Mouse (Mus musculus) heart, postnatal 14 days (tissue): ENCODE measurements around the gene Eif4e2. TPM values are rescaled to one million over a fixed set of nuclear protein-coding genes. Genes with fewer than 3 reads are reported as not detected.

ENCODE experiments used
- DNase-seq, 2 experiments: peaks; one replicate each; pipeline ENCODE4 v3.0.0; 2021 to 2022
- intact Hi-C: fragments of 180-260 bp; cut with DNase I; formaldehyde crosslinking; loops from one replicate; pipeline ENCODE4 v1.15.1; 2025
- total RNA-seq, 2 experiments: library from RNA; stranded (reverse); gene quantifications; 2 replicates each; pipeline ENCODE4 v1.2.3; 2021

Gene Eif4e2
- total RNA-seq, 2 experiments from 2014 or later: 53.8 to 57.2 TPM

GRCm38 (mm10) chr1:87282413-87282788 lies 68.7 kb downstream of the Eif4e2 start:
- intact Hi-C loops: no loop called here

GRCm38 (mm10) chr1:87283410-87283960 lies 69.8 kb downstream of the Eif4e2 start:
- intact Hi-C loops: no loop called here
- no peak for DNase-seq

More at GRCm38 (mm10) chr1:87282413-87282788, 68.7 kb downstream of the Eif4e2 start:
- no peak for DNase-seq

GRCm38 (mm10) chr1:87287105-87287504 lies 73.4 kb downstream of the Eif4e2 start:
- intact Hi-C loops: no loop called here
- no peak for DNase-seq

Other genes with a start within 250 kb of the Eif4e2 start
- not detected for gene Alppl2, start 124.0 kb upstream of the Eif4e2 start, total RNA-seq
- gene Alpi, start 112.3 kb upstream of the Eif4e2 start, total RNA-seq: not detected
- gene Akp3, start 88.9 kb upstream of the Eif4e2 start, total RNA-seq: not detected
- not detected for gene Ecel1, start 57.4 kb upstream of the Eif4e2 start, total RNA-seq
- gene Prss56, start 30.6 kb upstream of the Eif4e2 start, total RNA-seq: not detected
- gene Chrnd, start 23.3 kb upstream of the Eif4e2 start, total RNA-seq: not detected
- gene Chrng, start 9.3 kb upstream of the Eif4e2 start, total RNA-seq: not detected
- 1 to 10 TPM; 4.2 to 4.6 TPM for gene Efhd1, start 50.4 kb downstream of the Eif4e2 start, total RNA-seq
- 10 to 100 TPM; 48.0 to 49.4 TPM for gene Gigyf2, start 113.1 kb downstream of the Eif4e2 start, total RNA-seq
- gene Kcnj13, start 180.8 kb downstream of the Eif4e2 start, total RNA-seq: not detected